ENCODE assay signal across 8 mouse cellular contexts in genomic region chr17:34627093-34627942, GRCm38 (mm10). TPM values are rescaled to one million over a fixed set of nuclear protein-coding genes. Genes with fewer than 3 reads are reported as not detected.
A peak's percentile ranks its signal among the peaks of the same experiment; 100 is the strongest.
DNase-seq lines count a peak whose midpoint lies in the region; ATAC-seq and TF ChIP-seq lines count a peak whose summit lies in the region.

No protein-coding gene starts in this region.

- TF ChIP-seq CTCF in bone marrow, adult 2 months (IDR thresholded peaks at IDR 0.05; ENCODE audit: control insufficient read depth, insufficient read depth, low read length), result no peak
- no peak for TF ChIP-seq CTCF in embryonic fibroblast, embryonic 13.5 days (IDR thresholded peaks at IDR 0.05; ENCODE audit: borderline replicate concordance, insufficient read depth, low read length)

- peak overlapping the region; percentile 63 for H3K4me3 ChIP-seq in bone marrow, adult 2 months (replicated peaks; ENCODE audit: control insufficient read depth, low read depth, low read length)
- peak overlapping the region; percentile 93 for H3K4me3 ChIP-seq in embryonic fibroblast, embryonic 13.5 days (ENCODE audit: insufficient read depth, low read length)
- H3K4me3 ChIP-seq in limb, embryonic 15.5 days, result peak overlapping the region; percentile 78
- peak overlapping the region; percentile 73 for H3K4me3 ChIP-seq in midbrain, embryonic 16.5 days (ENCODE audit: low read depth, low read length)

- under 1% methylated on average over 45 of the region's 45 CpGs for WGBS in bone marrow, adult 2 months
- WGBS in limb, embryonic 15.5 days, result under 1% methylated on average over 43 of the region's 45 CpGs
- WGBS in midbrain, embryonic 16.5 days, result under 1% methylated on average over 36 of the region's 45 CpGs

- H3K27ac ChIP-seq in bone marrow, adult 2 months (ENCODE audit: control insufficient read depth, insufficient read depth, low read depth, low read length, poor library complexity), result peak overlapping the region; percentile 66
- H3K27ac ChIP-seq in embryonic fibroblast, embryonic 13.5 days (ENCODE audit: insufficient read depth, low read length), result peak overlapping the region; percentile 77
- H3K27ac ChIP-seq in limb, embryonic 15.5 days, result peak overlapping the region; percentile 96
- peak overlapping the region; percentile 85 for H3K27ac ChIP-seq in midbrain, embryonic 16.5 days (ENCODE audit: low read length)

- DNase-seq in B cell, adult 2 months, result peak; percentile 47
- peak; percentile 89 to 90 for DNase-seq in heart, adult 9 months (ENCODE audit: low spot score in 2 of 2)
- peak; percentile 91 to 92 for DNase-seq in kidney, adult 8-10 months
- peak; percentile 53 to 79 for DNase-seq in spleen, postnatal 10 days (ENCODE audit: low spot score in 2 of 2)

- TF ChIP-seq POLR2A in bone marrow, adult 2 months (IDR thresholded peaks at IDR 0.05; ENCODE audit: borderline replicate concordance, control insufficient read depth, low read depth, low read length), result peak; percentile 18; the same call in 1 of the 2 replicates
- TF ChIP-seq POLR2A in embryonic fibroblast, embryonic 13.5 days (IDR thresholded peaks at IDR 0.05; ENCODE audit: low read depth, low read length), result peak; percentile 83

- H3K4me2 ChIP-seq in limb, embryonic 15.5 days, result peak overlapping the region; percentile 90
- H3K4me2 ChIP-seq in midbrain, embryonic 16.5 days (ENCODE audit: low read length), result peak overlapping the region; percentile 92

- H3K36me3 ChIP-seq in limb, embryonic 15.5 days, result peaks cover 27% of the 10 kb centered on the region
- H3K36me3 ChIP-seq in midbrain, embryonic 16.5 days (ENCODE audit: control insufficient read depth, insufficient read depth, low read length), result no peaks in the 10 kb centered on the region

- H3K9me3 ChIP-seq in limb, embryonic 15.5 days, result no peaks in the 10 kb centered on the region
- H3K9me3 ChIP-seq in midbrain, embryonic 16.5 days (replicated peaks; ENCODE audit: control insufficient read depth, low read length, poor library complexity, severe bottlenecking), result no peaks in the 10 kb centered on the region

- H3K27me3 ChIP-seq in limb, embryonic 15.5 days, result peaks cover 25% of the 10 kb centered on the region
- 0 out of 2 replicates have a peak, but pooled peaks cover 1% of the 10 kb centered on the region for H3K27me3 ChIP-seq in midbrain, embryonic 16.5 days (ENCODE audit: control insufficient read depth, insufficient read depth, low read depth, low read length)

- peak overlapping the region; percentile 75 for H3K9ac ChIP-seq in limb, embryonic 15.5 days
- peak overlapping the region; percentile 78 for H3K9ac ChIP-seq in midbrain, embryonic 16.5 days (ENCODE audit: low read depth, low read length)

- peak; percentile 77 for ATAC-seq in limb, embryonic 15.5 days (ENCODE audit: insufficient number of reproducible peaks, low FRiP score, low TSS enrichment, low read depth)
- peak; percentile 65 for ATAC-seq in midbrain, embryonic 16.5 days

- H3K4me1 ChIP-seq in bone marrow, adult 2 months (ENCODE audit: control insufficient read depth, insufficient read depth, low read length), result no peaks in the 10 kb centered on the region; the same call in 1 of the 2 replicates
- peaks cover 9% of the 10 kb centered on the region; the same call in 1 of the 2 replicates for H3K4me1 ChIP-seq in embryonic fibroblast, embryonic 13.5 days (ENCODE audit: control insufficient read depth, insufficient read depth, low read length)
- peaks cover 55% of the 10 kb centered on the region for H3K4me1 ChIP-seq in limb, embryonic 15.5 days
- peaks cover 46% of the 10 kb centered on the region for H3K4me1 ChIP-seq in midbrain, embryonic 16.5 days (ENCODE audit: control insufficient read depth, insufficient read depth, low read length)

RNA-seq across cellular contexts. Expression of gene Ppt2, which starts 1.0 kb away (rescaled TPM):
- polyA plus RNA-seq in bone marrow, adult 2 months (2011; ENCODE audit: insufficient read depth, insufficient read length, low replicate concordance, missing spikeins), result 12.6 and 16.6 TPM in 2 replicates
- 28.2 and 32.3 TPM in 2 replicates for polyA plus RNA-seq in embryonic fibroblast, embryonic 13.5 days (2011; ENCODE audit: insufficient read length, low read depth, missing spikeins)
- polyA plus RNA-seq in limb, embryonic 15.5 days (2015; fragmentation: Nextera tagmentation; extraction: Ambion mirVana), result 26.8 and 29.9 TPM in 2 replicates
- 19.9 and 21.0 TPM in 2 replicates for polyA plus RNA-seq in midbrain, embryonic 16.5 days (2015; fragmentation: Nextera tagmentation; extraction: Ambion mirVana)

RNA-seq across cellular contexts. Expression of gene Prrt1, which starts 2.0 kb away (rescaled TPM):
- polyA plus RNA-seq in bone marrow, adult 2 months (2011; ENCODE audit: insufficient read depth, insufficient read length, low replicate concordance, missing spikeins), result 2.9 and 4.5 TPM in 2 replicates
- polyA plus RNA-seq in embryonic fibroblast, embryonic 13.5 days (2011; ENCODE audit: insufficient read length, low read depth, missing spikeins), result 0.53 TPM in 1 of 2 replicates, not detected in the other
- 0.46 and 0.60 TPM in 2 replicates for polyA plus RNA-seq in limb, embryonic 15.5 days (2015; fragmentation: Nextera tagmentation; extraction: Ambion mirVana)
- 10.3 and 11.5 TPM in 2 replicates for polyA plus RNA-seq in midbrain, embryonic 16.5 days (2015; fragmentation: Nextera tagmentation; extraction: Ambion mirVana)

RNA-seq across cellular contexts. Expression of gene Egfl8, which starts 11.5 kb away (rescaled TPM):
- polyA plus RNA-seq in bone marrow, adult 2 months (2011; ENCODE audit: insufficient read depth, insufficient read length, low replicate concordance, missing spikeins), result 4.2 and 7.2 TPM in 2 replicates
- polyA plus RNA-seq in embryonic fibroblast, embryonic 13.5 days (2011; ENCODE audit: insufficient read length, low read depth, missing spikeins), result 0.48 and 0.51 TPM in 2 replicates
- 8.3 and 13.4 TPM in 2 replicates for polyA plus RNA-seq in limb, embryonic 15.5 days (2015; fragmentation: Nextera tagmentation; extraction: Ambion mirVana)
- polyA plus RNA-seq in midbrain, embryonic 16.5 days (2015; fragmentation: Nextera tagmentation; extraction: Ambion mirVana), result 6.1 and 6.3 TPM in 2 replicates

RNA-seq across cellular contexts. Expression of gene Fkbpl, which starts 17.2 kb away (rescaled TPM):
- 4.6 and 13.6 TPM in 2 replicates for polyA plus RNA-seq in bone marrow, adult 2 months (2011; ENCODE audit: insufficient read depth, insufficient read length, low replicate concordance, missing spikeins)
- 17.9 and 20.2 TPM in 2 replicates for polyA plus RNA-seq in embryonic fibroblast, embryonic 13.5 days (2011; ENCODE audit: insufficient read length, low read depth, missing spikeins)
- polyA plus RNA-seq in limb, embryonic 15.5 days (2015; fragmentation: Nextera tagmentation; extraction: Ambion mirVana), result 15.5 and 17.1 TPM in 2 replicates
- 15.4 and 17.9 TPM in 2 replicates for polyA plus RNA-seq in midbrain, embryonic 16.5 days (2015; fragmentation: Nextera tagmentation; extraction: Ambion mirVana)

RNA-seq across cellular contexts. Expression of gene Atf6b, which starts 19.6 kb away (rescaled TPM):
- polyA plus RNA-seq in bone marrow, adult 2 months (2011; ENCODE audit: insufficient read depth, insufficient read length, low replicate concordance, missing spikeins), result 22.4 and 40.2 TPM in 2 replicates
- polyA plus RNA-seq in embryonic fibroblast, embryonic 13.5 days (2011; ENCODE audit: insufficient read length, low read depth, missing spikeins), result 65.2 and 83.8 TPM in 2 replicates
- 85.4 and 88.3 TPM in 2 replicates for polyA plus RNA-seq in limb, embryonic 15.5 days (2015; fragmentation: Nextera tagmentation; extraction: Ambion mirVana)
- 119 and 123 TPM in 2 replicates for polyA plus RNA-seq in midbrain, embryonic 16.5 days (2015; fragmentation: Nextera tagmentation; extraction: Ambion mirVana)

Comparison
In these comparisons a context has a peak if more than half of its experiments do, and no peak if none do; other contexts are left out.
1. Peak in every context shown above with its lines: DNase-seq, ATAC-seq, H3K4me3 ChIP-seq and H3K27ac ChIP-seq.